Mouse (Mus musculus) gastrocnemius, adult 18-20 months (tissue): Measurements from ENCODE around the gene Gsdma2. TPM values are rescaled to one million over a fixed set of nuclear protein-coding genes. Genes with fewer than 3 reads are reported as not detected.
"Not testable (repeated sequence)": the region's sequence is repeated elsewhere in the genome, so short reads cannot be mapped to it uniquely, and the experiment has no call there.

Source experiments
- DNase-seq: peaks from one replicate; pipeline ENCODE4 v3.0.0; 2021; ENCODE audit warnings: low spot score
- long read RNA-seq, 2 experiments: library from polyadenylated mRNA; stranded (forward); transcript quantifications; one replicate each; pipeline ENCODE4 v2.0.0; 2021
- total RNA-seq, 2 experiments: library from RNA; stranded (reverse); gene quantifications; 2 replicates each; pipeline ENCODE4 v1.2.3; 2021

Gsdma2 gene
- 1 to 10 TPM in 1 of 2 experiments, under 1 TPM in 1; 0.73 to 1.1 TPM for total RNA-seq
- long read RNA-seq, experiment 1, result 0 reads
- long read RNA-seq, experiment 2, result 0 reads

DNA sequence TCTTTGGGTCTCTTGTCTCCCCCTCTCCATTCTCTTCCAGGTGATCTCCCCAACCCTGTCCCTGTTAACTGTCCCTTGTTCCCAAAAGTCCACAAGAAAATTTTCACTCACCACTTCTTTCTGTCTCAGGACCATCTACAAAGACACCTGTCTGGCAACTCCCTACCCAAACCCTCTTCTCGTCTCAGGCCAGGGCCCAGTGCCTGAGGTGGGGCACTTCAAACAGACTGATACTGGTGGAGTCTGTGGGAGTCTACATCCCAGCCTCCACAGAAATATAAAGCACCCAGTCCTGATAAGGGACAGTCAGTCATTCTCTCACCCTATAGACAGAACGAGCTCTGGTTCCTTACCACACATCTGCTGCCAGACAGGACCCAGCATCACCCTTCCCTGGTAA is at the start of gene Gsdma2:
Gene Gsdma2, plus strand, starts transcription at position 301 of the 400 bp plus-strand sequence.
- no peak for DNase-seq

DNA sequence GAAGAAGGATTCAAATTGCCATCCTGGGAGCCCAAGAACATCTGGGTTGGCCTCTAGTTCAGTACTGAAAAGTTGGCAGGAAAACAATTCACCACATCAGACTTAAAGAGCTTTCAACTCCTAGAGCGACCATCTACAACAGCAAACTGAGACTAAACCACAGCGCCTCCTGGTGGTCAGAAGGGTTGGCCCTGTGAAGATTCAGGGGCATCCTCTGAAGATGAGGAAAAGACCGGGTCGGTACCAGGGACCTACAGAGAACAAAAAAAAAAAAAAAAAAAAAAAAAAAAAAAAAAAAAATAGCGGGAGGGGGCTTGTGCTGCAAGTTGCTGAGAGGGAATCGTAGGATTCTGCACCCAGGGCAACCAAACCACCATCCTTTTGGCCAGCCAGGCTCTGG is 49.2 kb upstream of the Gsdma2 start:
- peak; percentile 28 for DNase-seq

DNA sequence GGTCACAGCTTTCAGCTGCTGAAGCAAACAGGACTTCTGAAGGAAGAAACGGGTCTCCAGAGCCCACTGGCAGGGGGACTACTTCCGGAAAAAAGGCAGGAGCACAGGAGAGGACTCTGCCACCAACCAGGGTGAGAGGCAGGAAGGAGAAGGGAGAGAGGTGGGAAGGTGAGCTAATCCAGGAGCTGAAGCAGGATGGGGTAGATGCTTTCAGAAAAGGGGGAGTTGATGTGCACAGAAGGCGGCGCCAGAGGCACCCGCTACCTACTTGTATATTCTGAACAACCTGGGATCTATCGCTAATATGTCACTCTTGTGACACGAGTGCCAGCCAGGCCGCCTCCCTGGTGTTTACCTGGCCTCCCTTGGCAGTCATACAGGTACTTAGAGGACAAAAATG is 48.6 kb upstream of the Gsdma2 start, which contains the start of gene Lrrc3c:
Gene Lrrc3c, plus strand, starts transcription at position 301 of the 400 bp plus-strand sequence.
- no peak for DNase-seq

DNA sequence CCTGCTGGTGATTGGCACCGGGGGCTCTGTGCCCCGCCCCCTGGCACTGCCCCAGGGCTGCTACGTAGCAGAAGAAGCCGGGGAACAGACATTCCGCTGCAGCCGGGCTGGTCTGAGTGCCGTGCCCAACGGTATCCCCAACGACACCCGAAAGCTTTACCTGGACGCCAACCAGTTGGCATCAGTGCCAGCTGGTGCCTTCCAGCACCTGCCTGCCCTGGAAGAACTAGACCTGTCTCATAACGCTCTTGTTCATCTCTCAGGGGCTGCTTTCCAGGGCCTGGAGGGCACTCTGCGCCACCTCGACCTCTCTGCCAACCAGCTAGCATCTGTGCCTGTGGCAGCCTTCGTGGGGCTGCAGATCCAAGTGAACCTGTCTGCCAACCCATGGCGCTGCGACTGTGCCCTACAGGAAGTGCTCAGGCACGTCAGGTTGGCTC is 47.7 kb upstream of the Gsdma2 start:
- DNase-seq, result no peak

DNA sequence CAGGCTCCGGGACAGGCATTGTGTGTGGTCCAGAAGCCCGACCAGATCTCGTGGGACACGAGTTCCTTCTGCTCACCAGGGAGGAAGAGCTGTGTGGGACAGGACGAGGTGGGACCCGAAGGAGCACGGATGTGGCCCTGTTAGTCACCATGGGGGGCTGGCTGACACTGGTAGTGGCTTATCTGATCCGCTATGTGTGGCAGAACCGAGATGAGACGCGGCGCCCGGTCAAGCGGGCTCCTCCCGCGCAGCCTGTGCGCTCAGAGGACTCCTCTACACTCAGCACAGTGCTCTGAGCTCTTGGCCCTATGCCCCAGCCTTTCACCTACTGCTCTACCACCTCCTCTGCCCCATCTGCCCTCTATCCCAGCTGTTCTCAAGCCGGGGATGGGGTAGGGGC is 47.3 kb upstream of the Gsdma2 start:
- no peak for DNase-seq

DNA sequence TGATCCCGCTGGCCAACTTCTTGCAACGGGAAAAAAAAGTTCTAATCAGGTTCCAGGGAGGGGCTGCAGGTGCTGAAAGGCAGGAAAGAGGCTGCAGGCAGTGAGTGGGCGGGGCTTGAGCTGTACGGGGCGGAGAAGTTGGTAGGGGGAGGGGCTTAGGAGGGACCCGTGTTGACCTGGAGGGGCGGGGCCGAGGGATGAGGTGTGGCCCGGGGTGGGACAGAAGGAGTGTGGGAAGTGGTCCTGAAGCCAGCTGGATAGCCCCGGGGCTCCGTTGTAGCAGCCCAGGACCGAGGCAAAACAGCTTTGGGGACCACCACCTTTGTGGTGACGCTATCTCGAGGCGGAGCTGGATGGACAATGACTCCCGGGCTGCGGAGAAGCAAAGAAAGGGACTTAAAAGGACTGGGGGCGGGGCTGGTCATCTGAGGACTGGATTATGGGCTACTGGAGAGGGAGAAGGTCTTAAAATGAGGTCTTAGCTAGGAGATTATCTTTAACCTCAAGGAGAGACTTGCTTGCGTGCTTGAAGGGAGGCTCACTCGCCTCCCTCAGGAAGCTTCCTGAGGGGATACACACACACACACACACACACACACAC is 44.4 kb upstream of the Gsdma2 start:
- no peak for DNase-seq

DNA sequence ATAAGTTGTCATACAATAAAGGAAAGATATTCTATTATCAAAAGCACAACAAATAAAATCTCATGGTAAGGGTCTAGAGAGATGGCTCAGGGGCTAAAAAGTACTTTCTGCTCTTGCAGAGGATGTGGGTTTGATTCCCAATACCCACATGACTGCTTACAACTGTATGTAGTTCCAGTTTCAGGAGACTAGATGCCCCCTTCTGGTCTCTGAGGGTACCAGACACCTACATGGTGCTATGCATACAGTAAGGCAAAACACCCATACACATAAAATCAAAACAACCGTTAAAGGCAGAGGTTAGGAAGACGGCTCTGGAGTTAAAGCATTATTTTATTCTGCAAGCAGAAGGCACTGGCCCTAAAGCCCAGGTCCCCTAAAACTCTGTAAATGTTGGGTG is 42.6 kb upstream of the Gsdma2 start:
- no peak for DNase-seq

DNA sequence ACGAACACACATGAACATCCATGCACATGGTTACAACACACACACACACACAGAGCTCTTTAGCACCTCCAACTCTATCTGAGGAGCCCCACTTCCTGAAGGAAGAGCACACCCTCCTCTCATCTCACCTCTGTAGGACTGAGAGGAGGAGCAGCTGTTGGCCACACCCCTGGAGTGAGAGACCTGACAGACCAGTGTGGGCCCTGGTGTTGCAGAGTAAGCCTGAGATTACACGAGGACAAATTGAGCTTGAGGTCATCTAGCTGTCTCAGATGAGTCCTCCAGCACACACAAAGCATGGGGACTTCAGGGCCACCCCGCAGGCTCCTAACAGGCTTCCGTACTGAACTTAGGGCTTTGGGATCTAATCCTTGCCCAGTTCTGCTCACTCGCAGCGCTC is 41.6 kb upstream of the Gsdma2 start:
- DNase-seq, result not testable (repeated sequence)

DNA sequence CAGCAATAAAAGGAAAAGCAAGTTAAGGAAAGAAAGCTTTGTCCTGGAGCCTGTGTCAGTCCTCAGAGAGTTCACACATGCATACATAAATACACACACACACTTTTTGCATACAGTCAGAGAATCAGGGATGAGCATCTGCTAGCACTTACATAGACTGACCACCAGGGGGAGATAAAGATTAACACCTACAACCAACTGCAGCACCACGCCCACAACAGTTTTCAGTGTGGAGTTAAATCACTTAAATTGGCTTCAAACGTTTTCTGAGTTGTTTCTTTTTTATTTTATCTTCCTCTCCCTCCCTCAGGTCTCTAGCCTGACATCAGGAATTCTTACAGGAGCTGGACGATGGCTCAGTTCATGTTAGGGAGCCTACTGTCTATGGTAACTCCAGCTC is 39.8 kb upstream of the Gsdma2 start:
- DNase-seq, result peak; percentile 40

DNA sequence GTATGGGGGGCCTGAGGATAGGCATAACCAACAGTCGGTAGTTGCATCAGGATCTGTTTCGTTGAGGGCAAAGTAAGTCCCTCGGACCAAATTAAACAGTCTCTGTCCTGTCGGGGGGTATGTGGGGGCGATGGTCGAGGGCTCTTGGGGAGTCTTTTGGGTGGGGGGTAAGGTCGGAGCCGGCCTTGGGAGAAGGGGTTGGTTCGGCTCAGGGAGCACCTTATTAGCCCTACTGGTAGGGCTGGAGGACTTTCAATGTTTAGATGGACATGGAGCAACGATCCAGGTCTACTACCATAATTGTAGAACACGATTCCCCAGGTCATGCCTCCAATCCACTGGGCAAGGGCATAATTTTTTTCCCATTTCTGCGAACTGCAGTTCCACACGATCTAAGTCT is 25.8 kb upstream of the Gsdma2 start:
- DNase-seq, result no peak

DNA sequence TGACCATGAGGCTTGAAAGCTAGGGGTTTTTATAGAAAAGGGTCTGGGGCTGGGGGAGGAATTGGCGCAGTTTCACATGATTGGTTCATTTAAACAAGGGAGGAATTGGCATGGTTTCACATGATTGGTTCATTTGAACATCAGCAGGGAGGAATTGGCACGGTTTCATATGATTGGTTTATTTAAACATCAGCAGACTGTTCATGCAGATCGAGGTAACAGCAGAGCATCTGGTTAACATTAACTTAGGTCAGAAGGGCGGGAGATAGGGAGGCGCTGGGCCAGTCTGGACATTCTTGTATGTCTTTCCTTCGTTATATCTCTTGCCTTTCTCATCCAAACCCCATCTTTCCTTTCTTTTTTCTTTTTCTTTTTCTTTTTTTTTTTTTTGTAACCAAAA is 22.6 kb upstream of the Gsdma2 start:
- not testable (repeated sequence) for DNase-seq

DNA sequence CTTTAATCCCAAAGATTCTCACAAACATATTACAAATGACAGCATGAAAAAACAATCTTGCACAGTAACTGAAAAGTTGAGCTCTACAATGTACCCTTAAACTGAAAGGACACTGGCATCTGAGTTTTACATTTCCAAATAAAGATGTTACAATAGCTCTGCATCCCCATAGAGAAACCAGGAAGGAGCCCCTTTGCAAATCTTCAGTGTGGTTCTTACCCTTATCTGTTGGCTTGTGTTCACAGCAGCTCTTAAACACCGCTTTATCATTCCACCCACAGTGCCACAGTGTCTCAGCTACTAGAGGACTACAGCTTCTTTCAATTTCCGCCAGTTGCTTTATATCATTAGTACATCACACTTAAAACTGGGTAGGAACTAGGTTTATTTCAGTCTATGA is 22.2 kb upstream of the Gsdma2 start:
- DNase-seq, result not testable (repeated sequence)

DNA sequence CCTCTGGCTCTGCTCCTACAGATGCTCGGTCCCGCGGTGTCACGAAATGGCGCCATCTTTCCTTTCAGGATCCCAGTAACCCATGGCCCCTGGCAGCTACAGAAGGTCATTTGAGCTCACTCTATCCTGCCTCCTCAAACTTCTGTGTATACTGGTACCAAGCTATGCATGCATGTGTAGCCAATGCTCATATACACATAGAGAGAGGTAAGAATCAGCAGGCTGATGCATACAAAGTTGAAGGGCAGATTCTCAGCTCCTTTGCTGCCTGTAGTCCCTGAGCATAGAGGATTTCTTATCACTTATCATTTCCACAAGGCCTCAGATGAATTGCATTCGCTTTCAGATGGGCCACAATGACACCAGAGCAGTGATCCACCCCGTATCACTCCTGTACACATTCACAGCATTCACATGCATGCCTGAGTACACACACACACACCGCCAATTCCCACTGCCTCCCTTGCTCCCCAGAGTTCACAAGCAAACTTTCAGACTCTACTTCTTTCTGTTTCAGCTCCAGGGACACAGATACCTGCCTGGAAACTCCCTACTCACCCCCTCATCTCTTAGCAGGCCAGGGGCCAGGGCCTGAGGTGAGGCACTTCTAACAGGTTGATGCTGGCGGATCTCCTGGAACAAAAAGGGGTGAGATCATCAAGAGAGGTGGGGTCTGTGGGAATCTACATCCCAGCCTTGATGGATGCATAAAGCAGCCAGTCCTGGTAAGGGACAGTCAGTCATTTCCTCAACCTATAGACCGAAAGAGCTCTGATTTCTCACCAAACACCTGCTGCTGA is 20.7 kb upstream of the Gsdma2 start, which contains the start of the genes Gm12355 and Gsdma3:
Gene Gm12355, minus strand, starts transcription at position 51 of the 800 bp plus-strand sequence.
Gene Gsdma3, plus strand, starts transcription at position 750 of the 800 bp plus-strand sequence.
- DNase-seq, result no peak

DNA sequence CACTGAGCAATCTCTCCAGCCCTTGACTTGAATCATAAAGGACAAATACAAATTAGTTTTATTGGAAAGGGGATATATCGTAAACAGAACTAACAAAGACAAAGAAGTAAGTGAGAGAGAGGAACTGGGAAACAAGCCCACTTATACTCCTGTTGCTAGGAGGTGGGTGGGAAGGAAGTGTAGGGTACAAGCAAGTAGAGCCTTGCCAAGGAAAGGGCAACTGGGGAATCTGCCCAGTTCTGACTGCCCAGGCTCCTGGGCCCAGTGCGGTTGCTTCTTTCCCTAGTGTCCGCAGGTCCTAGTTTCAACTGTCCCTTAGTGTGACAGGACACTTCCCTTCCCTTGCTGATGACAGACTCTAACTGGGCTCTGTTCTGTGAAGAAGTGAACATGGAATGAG is 17.9 kb upstream of the Gsdma2 start:
- no peak for DNase-seq

DNA sequence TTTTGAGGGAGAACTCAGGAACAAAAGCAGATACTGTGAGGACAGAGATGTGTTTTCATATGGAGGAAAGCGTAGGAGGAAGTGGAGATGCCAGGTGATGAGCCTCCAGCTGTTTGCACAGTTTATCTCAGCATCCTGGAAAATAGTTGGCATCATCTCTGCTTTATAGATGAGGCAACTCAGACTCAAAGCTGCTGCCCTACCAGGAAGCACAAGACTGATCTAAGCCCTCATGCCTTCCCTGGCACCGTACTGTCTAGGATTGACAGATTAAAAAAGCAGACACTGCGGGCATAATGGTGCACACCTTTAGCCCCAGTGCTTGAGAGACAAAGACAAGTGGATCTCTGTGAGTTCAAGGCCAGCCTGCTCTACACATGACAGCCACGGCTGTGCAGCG is 15.9 kb upstream of the Gsdma2 start:
- no peak for DNase-seq

DNA sequence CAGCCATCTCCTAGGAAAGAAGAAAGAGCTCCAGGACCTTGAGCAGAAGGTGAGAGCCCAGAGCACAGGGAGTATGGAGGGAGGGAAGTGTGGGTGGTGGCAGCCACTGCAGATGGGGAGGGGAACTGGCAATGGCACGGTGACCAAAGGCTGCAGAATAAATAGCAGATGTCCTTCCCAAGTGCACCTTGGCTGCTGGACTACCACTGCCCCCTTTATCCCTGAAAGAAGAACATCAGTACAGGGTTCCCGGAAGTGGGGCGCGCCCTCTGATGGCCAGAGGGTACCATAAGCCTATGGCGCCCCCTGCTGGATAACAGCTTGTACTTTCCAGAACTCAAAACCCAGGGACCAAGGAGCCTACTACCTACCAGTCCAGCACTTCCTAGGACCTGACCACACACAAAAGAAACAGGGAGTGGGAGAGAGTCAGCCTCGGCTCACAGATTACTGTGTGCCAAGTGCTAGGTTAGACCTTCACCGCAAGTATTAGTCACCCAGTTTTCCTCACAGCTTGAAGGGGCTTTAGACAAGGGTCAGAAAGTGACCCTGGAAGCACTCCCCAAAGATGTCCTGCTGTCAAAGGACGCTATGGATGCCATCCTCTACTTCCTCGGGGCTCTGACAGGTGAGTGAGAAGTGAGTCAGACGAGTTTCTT is 11.1 kb upstream of the Gsdma2 start:
- DNase-seq, result not testable (repeated sequence)

DNA sequence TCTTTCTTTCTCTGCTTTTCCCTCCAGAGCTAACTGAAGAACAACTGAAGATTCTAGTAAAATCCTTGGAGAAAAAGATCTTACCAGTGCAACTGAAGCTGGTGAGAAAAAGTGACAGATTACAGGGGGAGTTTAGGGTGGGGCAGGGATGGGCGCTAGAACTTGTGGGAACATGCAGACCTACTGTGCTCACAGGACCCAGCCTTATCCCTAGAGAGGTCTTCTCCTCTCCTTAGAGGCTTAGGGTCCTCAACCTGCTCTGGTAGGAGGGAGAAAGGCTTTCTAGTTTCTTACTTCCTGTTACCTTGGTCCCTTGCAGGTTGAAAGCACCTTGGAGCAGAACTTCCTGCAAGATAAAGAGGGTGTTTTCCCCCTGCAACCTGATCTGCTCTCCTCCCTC is 9.1 kb upstream of the Gsdma2 start:
- DNase-seq, result no peak

DNA sequence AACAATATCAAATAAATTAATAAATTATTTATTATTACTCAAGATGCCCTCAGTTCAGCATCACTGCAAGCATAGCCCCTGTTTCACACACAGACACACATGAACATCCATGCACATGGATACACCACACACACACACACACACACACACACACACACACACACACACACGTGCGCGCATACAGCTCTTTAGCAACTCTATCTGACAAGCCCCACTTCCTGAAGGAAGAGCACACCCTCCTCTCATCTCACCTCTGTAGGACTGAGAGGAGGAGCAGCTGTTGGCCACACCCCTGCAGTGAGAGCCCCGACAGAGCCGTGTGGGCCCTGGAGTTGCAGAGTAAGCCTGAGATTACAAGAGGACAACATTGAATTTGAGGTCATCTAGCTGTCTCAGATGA is 6.5 kb upstream of the Gsdma2 start:
- DNase-seq, result no peak

DNA sequence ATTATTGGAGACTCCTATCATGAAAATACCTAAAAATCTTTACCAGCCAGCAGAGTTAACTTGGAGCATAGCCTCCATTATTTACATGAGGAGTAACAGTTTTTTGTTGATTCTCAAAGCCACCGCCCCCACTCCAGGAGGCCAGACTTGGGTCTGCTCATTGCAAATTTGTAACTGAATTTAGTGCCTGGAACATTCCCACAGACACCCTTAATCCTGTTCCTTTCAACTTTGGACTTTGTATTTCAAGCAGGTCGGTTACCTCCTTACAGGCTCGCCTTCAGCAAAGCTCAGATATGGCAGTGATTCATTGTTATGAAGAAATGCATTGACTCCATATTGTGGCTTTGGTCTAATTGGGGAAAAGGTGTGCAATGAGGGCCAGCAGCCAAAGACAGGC is 1.8 kb upstream of the Gsdma2 start:
- no peak for DNase-seq

DNA sequence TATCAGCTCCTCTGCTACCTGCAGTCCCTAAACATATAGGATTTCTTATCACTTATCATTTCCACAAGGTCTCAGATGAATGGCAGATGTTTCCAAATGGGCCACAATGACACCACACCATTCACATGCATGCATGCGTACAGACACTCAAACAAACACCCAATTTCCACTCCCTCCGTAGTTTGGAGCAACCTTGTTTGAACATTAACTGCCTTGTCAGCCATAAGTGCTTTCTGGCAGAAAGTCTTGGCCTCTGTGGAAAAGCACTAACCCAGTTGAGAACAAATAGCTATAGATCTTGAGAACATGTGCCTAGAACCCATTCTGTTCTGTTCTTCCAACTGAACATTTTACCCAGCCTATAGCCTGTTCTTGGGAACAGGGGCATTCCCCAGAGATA is 613 bp upstream of the Gsdma2 start:
- DNase-seq, result no peak

DNA sequence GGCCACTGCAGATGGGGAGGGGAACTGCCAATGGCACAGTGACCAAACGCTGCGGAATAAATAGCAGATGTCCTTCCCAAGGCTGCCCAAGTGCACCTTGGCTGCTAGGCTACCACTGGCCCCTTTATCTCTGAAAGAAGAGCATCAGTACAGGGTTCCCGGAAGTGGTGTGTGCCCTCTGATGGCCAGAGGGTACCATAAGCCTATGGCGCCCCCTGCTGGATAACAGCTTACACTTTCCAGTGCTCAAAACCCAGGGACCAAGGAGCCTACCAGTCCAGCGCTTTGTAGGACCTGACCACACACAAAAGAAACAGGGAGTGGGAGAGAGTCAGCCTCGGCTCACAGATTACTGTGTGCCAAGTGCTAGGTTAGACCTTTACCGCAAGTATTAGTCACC is 8.5 kb downstream of the Gsdma2 start:
- DNase-seq, result peak; percentile 30

DNA sequence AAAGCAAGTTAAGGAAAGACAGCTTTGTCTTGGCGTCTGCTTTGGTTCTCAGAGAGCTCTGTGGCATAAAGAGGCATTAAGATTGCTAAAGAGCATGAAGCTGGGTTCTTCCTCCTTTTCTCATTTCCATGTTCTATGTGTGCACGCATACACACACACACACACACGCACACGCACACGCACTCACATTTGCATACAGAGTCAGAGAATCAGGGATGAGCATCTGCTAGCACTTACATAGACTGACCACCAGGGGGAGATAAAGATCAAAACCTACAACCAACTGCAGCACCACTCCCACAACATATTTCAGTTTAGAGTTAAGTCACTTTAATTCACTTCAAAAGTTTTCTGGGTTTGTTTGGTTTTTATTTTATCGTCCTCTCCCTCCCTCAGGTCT is 14.0 kb downstream of the Gsdma2 start:
- peak; percentile 28 for DNase-seq
